Mouse (Mus musculus) lung, postnatal 14 days (tissue): Measurements from ENCODE around the gene Eif4a3.
"Not testable (repeated sequence)": the region's sequence is repeated elsewhere in the genome, so short reads cannot be mapped to it uniquely, and the experiment has no call there.

Experiments
- DNase-seq: peaks from one replicate; pipeline ENCODE4 v3.0.0; 2021

Eif4a3 gene

DNA sequence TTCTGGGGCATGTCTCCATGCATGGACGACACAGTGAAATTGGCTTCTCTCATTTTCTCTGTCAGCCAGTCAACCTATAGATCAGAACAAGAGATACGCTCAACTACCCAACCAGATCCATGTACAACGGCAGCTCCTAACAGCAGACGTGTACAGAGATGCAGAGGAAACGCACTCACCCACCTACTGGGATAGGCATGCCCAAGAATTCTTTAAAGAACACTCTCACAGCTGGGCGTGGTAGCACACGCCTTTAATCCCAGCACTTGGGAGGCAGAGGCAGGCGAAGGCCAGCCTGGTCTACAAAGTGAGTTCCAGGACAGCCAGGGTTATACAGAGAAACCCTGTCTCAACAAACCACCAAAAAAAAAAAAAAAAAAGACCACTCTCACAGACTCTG is 7.0 kb downstream of the Eif4a3 start:
- DNase-seq, result not testable (repeated sequence)

DNA sequence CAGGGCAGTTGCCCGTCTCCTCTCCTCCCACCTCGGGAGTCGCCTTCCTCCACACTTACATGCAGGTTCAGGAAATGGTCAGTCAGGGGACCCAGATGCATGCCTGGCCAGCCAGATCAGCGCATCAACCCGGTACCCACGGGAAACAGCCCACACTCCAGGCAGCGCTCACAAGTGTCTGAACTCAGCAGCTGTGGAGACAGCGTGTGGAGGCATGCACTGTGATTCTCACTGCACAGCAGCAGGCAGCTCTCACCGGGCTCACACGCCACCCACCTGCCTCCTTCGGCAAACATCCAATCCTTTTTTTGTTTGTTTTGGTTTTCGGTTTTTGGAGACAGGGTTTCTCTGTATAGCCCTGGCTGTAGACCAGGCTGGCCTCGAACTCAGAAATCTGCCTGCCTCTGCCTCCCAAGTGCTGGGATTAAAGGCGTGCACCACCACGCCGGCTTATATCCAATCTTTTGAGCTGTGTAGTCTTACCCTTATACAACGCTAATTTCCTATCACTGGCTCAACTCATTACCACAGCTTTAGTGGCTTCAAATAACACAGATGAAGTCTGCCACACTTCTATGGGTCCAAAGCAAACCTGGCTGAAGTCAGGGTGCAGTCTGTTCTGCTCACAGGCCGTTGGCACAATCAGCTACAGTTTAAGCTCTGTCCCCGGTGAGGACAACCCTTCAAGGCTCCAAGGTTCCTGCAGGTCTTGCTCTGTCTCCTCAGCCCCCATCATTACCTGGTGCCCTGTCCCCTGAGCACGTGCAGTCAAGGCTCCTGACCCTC is 12.5 kb downstream of the Eif4a3 start:
- DNase-seq, result no peak

DNA sequence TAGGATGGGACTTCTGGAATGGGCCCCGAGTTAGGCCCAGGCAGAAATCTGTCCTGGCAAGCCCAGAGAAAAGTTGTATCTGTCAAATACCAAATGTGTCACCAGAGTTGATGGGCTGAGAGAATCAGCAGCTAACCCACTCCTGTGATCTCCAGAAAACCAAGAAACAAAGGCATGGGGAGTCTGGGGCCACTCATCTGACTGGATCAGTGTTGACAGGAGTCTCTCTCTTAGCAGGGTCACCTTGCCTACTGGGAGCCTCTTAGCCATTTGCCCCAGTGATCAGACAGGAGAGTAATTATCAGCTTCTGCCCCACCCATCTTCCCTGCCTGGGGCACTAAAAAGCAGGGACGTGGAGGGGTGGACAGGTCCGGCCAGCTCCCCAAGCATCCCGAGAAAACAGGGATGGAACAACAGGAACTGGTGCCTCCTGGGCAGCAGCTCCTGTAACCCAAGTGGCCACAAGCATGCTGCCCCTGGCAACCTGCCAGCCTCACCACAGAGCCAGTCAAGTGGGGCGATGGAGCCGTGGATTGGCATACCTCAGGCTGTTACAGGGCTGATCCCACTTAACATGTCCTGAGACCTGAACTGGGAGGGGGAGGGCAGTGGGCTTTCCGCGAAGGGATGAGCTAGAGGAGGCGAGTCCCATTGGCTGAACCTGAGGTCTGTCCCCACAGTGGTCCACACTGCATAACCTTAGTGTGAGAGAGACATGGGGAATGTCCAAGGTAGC is 13.9 kb downstream of the Eif4a3 start:
- DNase-seq, result peak; percentile 61

DNA sequence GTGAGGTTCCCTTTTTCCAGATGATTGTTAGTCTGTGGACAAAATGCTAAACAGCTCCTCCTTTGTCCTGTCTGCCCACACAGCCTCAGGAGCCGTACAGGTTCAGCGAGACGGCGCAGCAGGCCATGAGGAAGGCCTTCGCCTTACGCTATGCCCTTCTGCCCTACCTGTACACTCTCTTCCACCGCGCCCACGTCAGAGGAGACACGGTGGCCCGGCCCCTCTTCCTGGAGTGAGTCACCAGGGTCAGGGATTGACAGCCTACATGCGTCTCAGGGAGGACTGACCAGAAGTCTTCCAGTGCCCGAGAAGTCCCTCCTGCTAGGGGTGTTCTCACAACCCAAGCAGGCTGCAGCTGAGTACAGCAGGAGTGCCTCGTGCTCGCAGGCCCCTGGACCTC is 18.9 kb downstream of the Eif4a3 start:
- DNase-seq, result no peak

DNA sequence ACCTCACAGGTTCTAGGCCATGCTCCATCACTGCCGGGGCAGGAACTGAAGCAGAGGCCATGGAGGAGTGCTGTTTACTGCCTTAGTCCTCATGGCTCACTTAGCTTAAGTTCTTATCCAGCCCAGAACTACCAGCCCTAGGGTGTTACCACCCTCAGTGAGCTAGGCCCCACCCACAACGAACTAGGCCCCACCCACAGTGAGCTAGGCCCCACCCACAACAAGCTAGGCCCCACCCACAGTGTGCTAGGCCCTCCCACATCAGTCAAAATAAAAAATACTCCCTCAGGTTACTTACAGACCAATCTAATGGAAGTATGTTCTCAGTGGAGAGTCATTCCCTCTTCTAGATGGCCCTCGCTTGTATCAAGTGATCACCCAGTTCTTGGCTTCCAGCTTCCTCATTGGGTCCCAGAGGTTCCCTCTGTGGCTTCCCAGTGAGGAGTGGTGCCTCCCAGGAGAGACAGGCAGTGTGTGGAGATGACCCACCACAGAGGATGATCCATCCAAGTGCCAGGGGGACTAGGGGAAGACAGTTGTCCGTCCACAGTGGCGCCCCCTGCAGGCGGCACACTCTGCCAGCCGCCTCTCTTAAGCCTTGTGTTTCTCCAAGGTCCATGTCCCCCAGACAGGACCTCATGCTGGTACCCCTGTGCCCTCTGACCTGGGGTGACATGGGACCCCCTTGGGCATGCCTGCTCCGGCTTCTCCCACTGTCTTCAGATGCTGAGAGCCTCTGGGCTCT is 26.5 kb downstream of the Eif4a3 start:
- DNase-seq, result no peak

DNA sequence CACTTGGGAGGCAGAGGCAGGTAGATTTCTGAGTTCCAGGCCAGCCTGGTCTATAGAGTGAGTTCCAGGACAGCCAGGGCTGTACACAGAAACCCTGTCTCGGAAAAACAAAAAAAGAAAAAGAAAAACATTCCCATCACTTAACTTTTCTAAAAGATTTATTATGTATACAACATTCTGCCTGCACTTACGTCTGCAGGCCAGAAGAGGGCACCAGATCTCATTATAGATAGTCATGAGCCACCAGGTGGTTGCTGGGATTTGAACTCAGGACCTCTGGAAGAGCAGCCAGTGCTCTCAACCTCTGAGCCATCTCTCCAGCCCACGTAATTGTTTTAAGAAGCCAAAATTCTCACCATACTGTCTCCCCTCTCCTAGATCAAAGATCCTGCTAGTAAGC is 27.4 kb downstream of the Eif4a3 start:
- DNase-seq, result not testable (repeated sequence)

DNA sequence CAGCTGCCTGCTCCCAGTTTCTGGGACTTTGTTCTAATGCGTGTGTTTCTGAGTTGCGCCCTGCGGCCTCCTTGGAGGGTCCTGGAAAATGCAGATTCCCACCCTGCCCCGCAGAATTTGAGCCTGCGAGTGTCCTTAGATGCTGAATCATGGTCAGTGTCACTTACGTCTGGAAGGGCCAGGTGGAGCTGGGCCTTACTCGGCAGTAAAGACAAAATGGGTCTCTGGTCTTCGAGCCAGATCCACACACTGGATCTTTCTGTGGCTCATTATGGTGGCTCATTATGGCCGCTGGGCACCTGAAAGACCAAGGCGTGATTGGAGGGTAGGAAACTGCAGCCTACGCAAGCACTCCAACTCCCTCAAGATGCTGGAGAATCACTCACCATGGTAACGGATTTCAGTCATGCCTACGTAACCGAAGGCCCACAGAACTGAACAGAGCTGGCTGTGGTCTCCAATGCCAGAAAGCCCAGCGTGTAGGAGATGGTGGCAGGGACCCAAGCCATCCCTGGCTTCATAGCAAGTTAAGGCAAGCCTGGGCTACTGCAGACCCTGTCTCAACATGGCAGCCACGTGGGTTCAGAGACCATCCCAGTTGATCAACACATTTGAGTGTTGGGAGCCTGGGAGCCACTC is 31.2 kb downstream of the Eif4a3 start:
- no peak for DNase-seq

DNA sequence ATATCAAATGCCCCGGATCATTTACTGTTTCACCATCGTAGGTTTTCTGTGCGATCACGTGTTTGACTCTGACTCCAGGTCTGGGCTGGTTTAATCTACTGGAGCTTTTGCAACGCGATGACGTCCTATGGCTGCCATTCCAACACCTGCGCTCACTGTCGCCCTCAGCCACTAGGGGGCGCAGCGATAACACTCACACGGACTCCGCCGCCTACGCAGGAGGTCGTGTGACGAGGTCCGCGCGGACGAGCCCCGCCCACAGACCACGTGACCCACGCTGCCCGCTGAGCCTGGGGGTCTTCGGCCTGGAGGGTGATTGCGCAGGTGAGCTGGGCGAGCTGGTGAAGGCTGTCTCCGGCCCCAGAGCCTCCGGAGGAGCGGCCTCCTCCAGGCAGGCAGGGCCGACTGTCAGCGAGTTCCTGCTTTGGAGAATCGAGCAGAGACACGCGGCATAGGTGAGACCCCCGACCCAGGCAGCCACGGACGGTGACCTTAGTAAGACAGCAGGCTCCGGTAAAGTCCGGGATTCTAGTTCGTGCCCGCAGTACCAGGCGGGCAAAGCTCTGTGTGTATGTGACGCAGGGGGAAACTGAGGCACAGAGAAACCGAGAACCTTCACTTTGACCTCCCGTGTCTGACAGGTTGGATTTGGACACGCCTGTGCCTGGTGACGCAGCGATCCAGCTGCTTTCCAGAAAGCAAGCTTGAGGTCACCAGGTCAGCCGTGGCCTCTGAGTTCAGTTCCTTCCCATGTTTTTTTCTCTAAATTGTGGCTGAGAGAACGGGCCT is 31.9 kb downstream of the Eif4a3 start, which contains the start of gene Gaa:
Gene Gaa, plus strand, starts transcription at position 120 of the 789 bp plus-strand sequence.
- DNase-seq, result peak; percentile 97

DNA sequence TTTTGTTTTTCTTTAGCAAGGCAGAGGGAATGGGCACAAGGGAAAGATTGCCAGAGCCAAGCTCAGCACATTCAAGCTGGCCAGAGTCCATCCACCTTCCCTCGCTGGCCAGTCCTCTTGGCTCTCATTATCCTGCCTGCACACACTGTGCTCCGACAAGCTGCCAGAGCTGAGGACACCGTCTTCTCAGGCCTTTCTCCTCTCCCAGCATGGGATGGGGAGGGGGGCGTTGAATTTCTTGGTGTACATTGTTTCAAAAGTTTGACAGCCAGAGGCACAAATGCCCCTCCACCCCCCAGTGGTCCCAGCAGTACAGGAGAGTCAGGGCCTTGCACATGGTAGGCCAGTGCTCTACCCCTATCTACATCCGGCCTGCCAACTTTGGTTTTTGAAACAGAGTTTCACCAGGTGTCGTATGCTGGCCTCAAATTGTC is 32.6 kb downstream of the Eif4a3 start:
- peak; percentile 36 for DNase-seq

DNA sequence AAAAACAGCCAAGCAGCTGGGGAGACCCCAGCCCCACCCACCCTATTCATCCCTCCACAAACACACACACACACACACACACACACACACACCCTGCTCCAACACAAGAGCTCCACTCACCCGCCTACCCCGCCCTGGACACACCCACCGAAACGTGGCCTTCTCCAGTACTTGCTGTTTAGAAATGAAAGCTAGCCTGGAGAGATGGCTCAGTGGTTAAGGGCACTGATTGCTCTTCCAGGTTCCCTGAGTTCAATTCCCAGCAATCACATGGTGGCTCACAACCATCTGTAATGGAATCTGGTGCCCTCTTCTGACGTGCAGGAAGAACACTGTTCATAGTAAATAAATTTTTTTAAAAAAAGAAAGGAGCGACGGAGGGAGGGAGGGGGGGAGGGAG is 34.1 kb downstream of the Eif4a3 start:
- DNase-seq, result no peak

DNA sequence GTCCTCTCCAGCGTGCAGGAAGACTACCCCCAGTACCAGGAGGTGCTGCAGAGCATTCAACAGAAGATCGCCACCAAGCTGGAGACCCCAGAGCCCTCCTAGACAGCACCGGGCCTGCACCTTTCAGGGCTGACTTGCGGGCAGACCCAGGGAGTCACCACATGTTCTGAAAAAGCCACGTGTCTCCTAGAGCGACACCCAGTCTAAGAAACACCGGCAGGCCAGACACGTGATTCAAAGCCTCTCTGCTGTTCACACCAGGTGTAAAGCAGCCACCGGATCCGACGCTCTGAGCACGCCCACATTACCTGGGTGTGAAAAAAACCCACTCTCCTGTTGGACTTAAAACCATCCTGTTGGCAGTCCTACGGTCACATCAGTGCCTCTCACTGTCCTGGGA is 35.5 kb downstream of the Eif4a3 start:
- DNase-seq, result no peak

DNA sequence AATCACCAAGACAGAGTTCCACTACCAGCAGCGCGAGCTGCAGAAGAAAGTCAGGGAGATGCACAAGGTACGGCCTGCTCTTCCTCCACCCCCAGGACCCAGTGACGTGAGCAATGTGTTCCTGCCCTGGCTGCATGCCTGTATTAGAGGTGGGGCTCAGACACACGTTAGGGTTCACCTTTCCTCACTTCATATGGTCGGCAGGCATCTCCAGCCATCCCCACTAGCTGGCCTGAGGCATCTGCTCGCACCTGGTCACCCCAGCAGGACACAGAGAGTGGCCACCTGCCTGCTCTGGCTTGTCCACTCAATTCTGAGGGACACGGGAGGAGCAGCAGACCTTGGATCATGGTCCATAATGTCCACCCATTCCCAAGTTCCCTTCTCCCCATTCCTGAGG is 39.9 kb downstream of the Eif4a3 start:
- DNase-seq, result no peak

DNA sequence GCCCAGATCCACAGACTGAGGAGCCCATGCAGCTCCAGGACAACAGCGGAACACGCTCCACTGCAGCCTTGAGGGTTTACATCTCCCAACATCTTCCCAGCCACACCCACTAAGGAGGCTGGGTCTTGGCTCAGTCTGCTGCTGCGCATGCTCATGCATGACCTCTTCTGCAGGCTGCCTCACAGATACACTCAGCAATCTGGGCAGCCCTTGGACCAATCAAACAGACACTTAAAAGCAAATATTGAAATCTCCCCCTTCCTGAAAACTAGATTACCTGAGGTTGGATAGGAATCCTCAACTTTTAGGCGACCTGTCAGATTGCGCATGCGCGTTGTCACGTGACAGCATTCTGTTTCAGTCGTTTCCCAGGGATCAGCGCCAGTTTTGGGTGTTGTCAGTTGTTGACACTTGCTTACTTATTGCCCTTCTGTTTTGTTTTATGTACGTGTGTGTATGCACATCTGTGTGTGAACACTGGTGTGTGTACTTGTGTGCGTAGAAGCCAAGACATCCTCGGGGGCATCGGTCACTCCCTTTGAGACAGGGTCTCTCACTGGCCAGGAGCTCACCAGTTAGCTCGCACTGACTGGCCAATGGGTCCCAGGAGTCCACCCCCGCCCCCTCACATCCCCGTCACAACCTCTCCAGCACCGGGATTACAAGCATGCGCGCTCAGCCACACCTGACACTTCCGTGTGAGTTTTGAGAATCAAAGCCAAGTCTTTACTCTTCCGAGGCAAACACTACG is 41.1 kb downstream of the Eif4a3 start:
- peak; percentile 73 for DNase-seq

DNA sequence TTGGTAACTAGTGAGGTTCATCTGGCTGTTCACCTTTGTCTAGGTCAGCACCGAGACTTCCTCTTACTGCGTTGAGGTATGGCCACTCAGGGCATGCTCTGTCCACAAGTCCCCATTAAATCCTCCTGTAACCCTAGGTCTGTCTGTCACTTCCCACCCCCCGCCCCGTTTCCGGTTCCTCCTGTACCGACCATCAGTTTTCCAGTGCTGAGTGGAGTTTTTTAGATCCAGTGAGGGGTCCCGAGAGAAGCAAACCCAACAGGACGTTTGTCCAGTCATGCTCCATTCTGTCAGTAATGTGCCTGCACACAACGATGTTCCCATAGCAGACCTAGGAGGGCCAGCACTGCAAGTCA is 41.7 kb downstream of the Eif4a3 start:
- no peak for DNase-seq

DNA sequence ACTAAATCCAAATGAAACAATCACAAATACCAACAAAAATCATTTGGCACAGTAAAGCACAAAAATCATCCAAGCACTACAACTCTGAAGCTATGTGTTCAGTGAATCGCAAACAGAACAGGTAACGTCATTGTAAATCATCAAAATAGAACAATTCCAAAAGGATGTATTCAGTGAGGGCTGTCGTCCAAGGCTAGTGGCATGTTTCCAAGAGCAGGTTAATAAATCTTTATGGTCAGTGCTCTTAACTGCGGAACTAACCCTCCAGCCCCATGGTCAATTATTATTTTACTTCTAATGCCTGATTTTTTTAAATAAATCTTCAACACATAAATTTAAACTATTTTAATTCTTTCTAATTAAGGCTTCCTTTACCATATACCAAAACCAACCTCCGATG is 43.3 kb downstream of the Eif4a3 start:
- not testable (repeated sequence) for DNase-seq

DNA sequence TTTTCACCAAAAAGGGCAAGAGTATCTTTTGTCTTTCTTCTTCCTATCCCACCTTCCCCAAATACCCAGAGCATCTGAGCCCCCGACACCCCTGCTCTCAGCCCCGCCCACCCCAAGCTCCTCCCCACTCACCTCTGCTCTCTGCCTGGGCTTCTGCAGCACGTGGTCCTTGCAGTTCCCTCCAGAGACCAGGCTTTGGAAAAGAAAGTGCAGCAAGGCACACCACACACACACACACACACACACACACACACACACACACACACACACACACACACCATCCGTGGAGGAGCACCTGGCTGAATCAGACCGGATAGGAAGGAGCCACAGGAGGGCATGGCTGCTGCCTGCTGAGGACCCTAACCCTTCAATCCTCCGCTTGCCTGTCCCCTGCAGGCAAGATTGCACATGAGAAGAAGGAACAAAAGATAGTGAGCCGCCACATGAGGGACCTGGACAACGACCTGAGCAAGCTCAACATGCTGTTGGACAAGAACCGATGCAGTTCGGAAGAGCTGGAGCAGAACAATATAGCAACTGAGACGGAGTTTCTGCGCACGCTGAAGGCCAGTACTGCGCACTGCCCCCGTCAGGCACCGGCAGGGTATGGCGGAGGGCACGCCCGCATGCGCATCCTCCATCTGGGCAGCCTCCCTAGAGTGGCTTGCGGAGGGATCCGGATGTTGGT is 46.9 kb downstream of the Eif4a3 start:
- peak; percentile 59 for DNase-seq

DNA sequence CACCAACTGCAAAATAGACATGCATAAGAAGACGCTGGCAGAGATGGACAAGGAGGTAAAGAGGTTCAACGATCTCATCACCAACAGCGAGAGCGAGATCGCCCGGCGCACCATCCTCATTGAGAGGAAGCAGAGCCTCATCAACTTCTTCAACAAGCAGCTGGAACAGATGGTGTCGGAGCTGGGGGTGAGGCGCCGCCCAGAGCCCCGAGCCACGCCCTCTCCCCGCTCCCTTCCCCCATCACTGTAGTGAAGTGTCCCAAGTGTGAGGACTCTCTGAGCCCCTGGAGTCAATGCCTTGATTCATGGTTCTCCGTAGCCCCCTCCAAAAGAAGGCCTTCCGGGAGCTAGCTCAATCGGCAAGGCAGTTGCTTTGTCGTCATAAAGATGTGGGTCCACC is 48.9 kb downstream of the Eif4a3 start:
- DNase-seq, result no peak

DNA sequence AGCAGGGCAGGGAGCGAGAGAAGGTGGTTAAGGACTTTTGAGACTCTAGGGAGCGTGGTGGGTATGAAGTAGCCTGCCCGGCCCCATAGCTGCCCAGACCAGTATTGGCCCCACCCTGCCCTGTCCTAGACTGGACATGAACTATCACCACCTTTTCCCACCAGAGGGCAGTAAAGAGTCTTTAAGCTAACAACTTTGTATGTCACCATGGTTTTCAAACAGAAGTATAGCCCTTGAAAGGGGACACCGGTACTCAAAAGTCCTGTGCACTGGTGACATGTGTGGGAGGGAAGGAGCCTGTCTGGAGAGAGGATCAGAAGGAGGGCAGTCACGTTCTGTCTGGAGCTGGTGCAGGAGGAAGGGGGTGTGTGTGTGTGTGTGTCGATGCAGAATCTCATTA is 50.9 kb downstream of the Eif4a3 start:
- peak; percentile 85 for DNase-seq

DNA sequence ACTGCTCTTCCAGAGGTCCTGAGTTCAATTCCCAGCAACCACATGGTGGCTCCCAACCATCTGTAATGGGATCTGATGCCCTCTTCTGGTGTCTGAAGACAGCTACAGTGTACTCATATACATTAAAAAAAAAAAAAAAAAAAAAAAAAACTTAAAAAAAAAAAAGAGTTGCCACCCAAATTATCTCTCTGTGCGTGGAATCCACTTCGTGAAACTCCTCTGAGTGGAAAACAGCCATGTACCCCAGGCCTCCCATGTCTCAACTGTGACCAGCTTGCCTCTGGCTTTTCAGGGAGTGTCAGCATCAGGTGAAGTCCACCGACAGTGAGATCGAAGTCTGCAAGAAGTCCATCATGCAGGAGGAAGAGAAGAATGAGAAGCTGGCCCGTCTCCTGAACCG is 54.3 kb downstream of the Eif4a3 start:
- DNase-seq, result not testable (repeated sequence)

DNA sequence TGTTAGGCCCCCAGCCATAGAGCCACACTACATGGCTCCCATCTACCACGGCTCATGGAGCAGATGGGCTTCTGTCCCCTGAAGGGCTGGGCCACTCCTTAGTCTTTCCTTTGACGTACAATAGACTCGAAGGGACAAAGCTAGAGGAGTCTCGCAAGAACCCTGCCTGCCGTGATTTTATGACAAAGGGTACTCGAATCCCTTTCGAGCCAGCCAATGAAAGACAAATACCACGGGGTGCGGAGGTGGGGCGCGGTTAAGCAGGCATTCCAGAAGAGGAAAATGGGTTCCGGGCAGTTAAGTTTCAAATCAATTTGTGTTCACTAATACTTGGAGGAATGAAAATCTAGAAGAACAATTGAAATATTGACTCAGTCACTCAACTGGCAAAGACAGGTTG is 60.4 kb downstream of the Eif4a3 start:
- no peak for DNase-seq
